Mouse (Mus musculus): ENCODE measurements around the gene Psmd1. TPM values are rescaled to one million over a fixed set of nuclear protein-coding genes. Genes with fewer than 3 reads are reported as not detected.

Psmd1 gene
- polyA plus RNA-seq, 1 experiment from 2014 or later = 191 TPM

- no peaks in the 10 kb centered on the region for H3K4me1 ChIP-seq (replicated peaks; ENCODE audit: control insufficient read depth, insufficient read depth, low read length)
- H3K4me3 ChIP-seq (replicated peaks; ENCODE audit: low read length) = no peak within 1 kb of the TSS
- no peak within 1 kb of the TSS for H3K9ac ChIP-seq (replicated peaks; ENCODE audit: low read depth, low read length)
- no peaks in the 10 kb centered on the region for H3K9me3 ChIP-seq (ENCODE audit: control insufficient read depth, low read length)
- no peak within 1 kb of the TSS for H3K4me2 ChIP-seq (ENCODE audit: low read length)
- H3K27me3 ChIP-seq (replicated peaks; ENCODE audit: control insufficient read depth, insufficient read depth, low read length) = no peaks in the 10 kb centered on the region
- H3K27ac ChIP-seq (ENCODE audit: low read length) = no peak within 1 kb of the TSS
- peaks cover 31% of the 10 kb centered on the region for H3K36me3 ChIP-seq (ENCODE audit: control insufficient read depth, insufficient read depth)
- 93% methylated on average over 4 of the region's 4 CpGs for WGBS
- no peak for ATAC-seq
Measured at GRCm38 (mm10) chr1:86133337-86133736, 69.2 kb downstream of the Psmd1 start, which contains the start of gene Gm21972. Gene Gm21972 (plus strand): TSS chr1:86133637.

GRCm38 (mm10) chr1:86135315-86135714, 71.1 kb downstream of the Psmd1 start:
- Histone ChIP-seq H3K27me3 (replicated peaks; ENCODE audit: control insufficient read depth, insufficient read depth, low read length) (no peaks in the 10 kb centered on the region), H3K27ac (ENCODE audit: low read length) (no peak overlapping the region), H3K36me3 (ENCODE audit: control insufficient read depth, insufficient read depth) (peaks cover 22% of the 10 kb centered on the region), H3K4me3 (replicated peaks; ENCODE audit: low read length) (no peak overlapping the region), H3K4me1 (replicated peaks; ENCODE audit: control insufficient read depth, insufficient read depth, low read length) (no peaks in the 10 kb centered on the region), H3K9ac (replicated peaks; ENCODE audit: low read depth, low read length) (no peak overlapping the region), H3K4me2 (ENCODE audit: low read length) (no peak overlapping the region), H3K9me3 (ENCODE audit: control insufficient read depth, low read length) (no peaks in the 10 kb centered on the region)
- WGBS = 90% methylated on average over 6 of the region's 6 CpGs
- no peak for ATAC-seq

- 90% methylated on average over 3 of the region's 3 CpGs for WGBS
- Histone ChIP-seq H3K4me3 (replicated peaks; ENCODE audit: low read length) (no peak overlapping the region), H3K9ac (replicated peaks; ENCODE audit: low read depth, low read length) (no peak overlapping the region), H3K36me3 (ENCODE audit: control insufficient read depth, insufficient read depth) (peaks cover 12% of the 10 kb centered on the region), H3K27me3 (replicated peaks; ENCODE audit: control insufficient read depth, insufficient read depth, low read length) (no peaks in the 10 kb centered on the region), H3K4me1 (replicated peaks; ENCODE audit: control insufficient read depth, insufficient read depth, low read length) (no peaks in the 10 kb centered on the region), H3K4me2 (ENCODE audit: low read length) (no peak overlapping the region), H3K9me3 (ENCODE audit: control insufficient read depth, low read length) (no peaks in the 10 kb centered on the region), H3K27ac (ENCODE audit: low read length) (no peak overlapping the region)
- no peak for ATAC-seq
Measured at GRCm38 (mm10) chr1:86141081-86141480, 76.9 kb downstream of the Psmd1 start.

- Histone ChIP-seq H3K36me3 (ENCODE audit: control insufficient read depth, insufficient read depth) (peaks cover 4% of the 10 kb centered on the region; the same call in 1 of the 2 replicates), H3K4me2 (ENCODE audit: low read length) (no peak overlapping the region), H3K27ac (ENCODE audit: low read length) (no peak overlapping the region), H3K27me3 (replicated peaks; ENCODE audit: control insufficient read depth, insufficient read depth, low read length) (no peaks in the 10 kb centered on the region), H3K4me3 (replicated peaks; ENCODE audit: low read length) (no peak overlapping the region), H3K9me3 (ENCODE audit: control insufficient read depth, low read length) (no peaks in the 10 kb centered on the region), H3K9ac (replicated peaks; ENCODE audit: low read depth, low read length) (no peak overlapping the region), H3K4me1 (replicated peaks; ENCODE audit: control insufficient read depth, insufficient read depth, low read length) (no peaks in the 10 kb centered on the region)
- ATAC-seq = no peak
- 88% methylated on average over 4 of the region's 4 CpGs for WGBS
Measured at GRCm38 (mm10) chr1:86143165-86143564, 79.0 kb downstream of the Psmd1 start.

GRCm38 (mm10) chr1:86144001-86144944, 80.1 kb downstream of the Psmd1 start:
- no peaks in the 10 kb centered on the region for H3K27me3 ChIP-seq (replicated peaks; ENCODE audit: control insufficient read depth, insufficient read depth, low read length)
- no peak overlapping the region for H3K4me3 ChIP-seq (replicated peaks; ENCODE audit: low read length)
- peaks cover 4% of the 10 kb centered on the region; the same call in 1 of the 2 replicates for H3K36me3 ChIP-seq (ENCODE audit: control insufficient read depth, insufficient read depth)
- H3K4me2 ChIP-seq (ENCODE audit: low read length) = no peak overlapping the region
- H3K27ac ChIP-seq (ENCODE audit: low read length) = no peak overlapping the region
- H3K9me3 ChIP-seq (ENCODE audit: control insufficient read depth, low read length) = no peaks in the 10 kb centered on the region
- H3K4me1 ChIP-seq (replicated peaks; ENCODE audit: control insufficient read depth, insufficient read depth, low read length) = no peaks in the 10 kb centered on the region
- no peak for ATAC-seq
- 76% methylated on average over 21 of the region's 21 CpGs for WGBS
- no peak overlapping the region for H3K9ac ChIP-seq (replicated peaks; ENCODE audit: low read depth, low read length)

- WGBS = 86% methylated on average over 5 of the region's 5 CpGs
- no peak overlapping the region for H3K4me3 ChIP-seq (replicated peaks; ENCODE audit: low read length)
- ATAC-seq = no peak
- no peak overlapping the region for H3K4me2 ChIP-seq (ENCODE audit: low read length)
- H3K27me3 ChIP-seq (replicated peaks; ENCODE audit: control insufficient read depth, insufficient read depth, low read length) = no peaks in the 10 kb centered on the region
- no peak overlapping the region for H3K9ac ChIP-seq (replicated peaks; ENCODE audit: low read depth, low read length)
- no peak overlapping the region for H3K27ac ChIP-seq (ENCODE audit: low read length)
- H3K9me3 ChIP-seq (ENCODE audit: control insufficient read depth, low read length) = no peaks in the 10 kb centered on the region
- no peaks in the 10 kb centered on the region for H3K4me1 ChIP-seq (replicated peaks; ENCODE audit: control insufficient read depth, insufficient read depth, low read length)
- H3K36me3 ChIP-seq (ENCODE audit: control insufficient read depth, insufficient read depth) = no peaks in the 10 kb centered on the region; the same call in 1 of the 2 replicates
Measured at GRCm38 (mm10) chr1:86146293-86146692, 82.1 kb downstream of the Psmd1 start.

GRCm38 (mm10) chr1:86147557-86147956, 83.4 kb downstream of the Psmd1 start:
- WGBS = 85% methylated on average over 5 of the region's 5 CpGs
- no peaks in the 10 kb centered on the region for H3K9me3 ChIP-seq (ENCODE audit: control insufficient read depth, low read length)
- H3K27ac ChIP-seq (ENCODE audit: low read length) = no peak overlapping the region
- H3K4me1 ChIP-seq (replicated peaks; ENCODE audit: control insufficient read depth, insufficient read depth, low read length) = no peaks in the 10 kb centered on the region
- H3K4me3 ChIP-seq (replicated peaks; ENCODE audit: low read length) = no peak overlapping the region
- H3K27me3 ChIP-seq (replicated peaks; ENCODE audit: control insufficient read depth, insufficient read depth, low read length) = no peaks in the 10 kb centered on the region
- no peak overlapping the region for H3K4me2 ChIP-seq (ENCODE audit: low read length)
- no peaks in the 10 kb centered on the region for H3K36me3 ChIP-seq (ENCODE audit: control insufficient read depth, insufficient read depth)
- no peak overlapping the region for H3K9ac ChIP-seq (replicated peaks; ENCODE audit: low read depth, low read length)
- no peak for ATAC-seq

- Histone ChIP-seq H3K4me1 (replicated peaks; ENCODE audit: control insufficient read depth, insufficient read depth, low read length) (no peaks in the 10 kb centered on the region), H3K9me3 (ENCODE audit: control insufficient read depth, low read length) (no peaks in the 10 kb centered on the region), H3K9ac (replicated peaks; ENCODE audit: low read depth, low read length) (no peak overlapping the region), H3K4me3 (replicated peaks; ENCODE audit: low read length) (no peak overlapping the region), H3K27ac (ENCODE audit: low read length) (no peak overlapping the region), H3K27me3 (replicated peaks; ENCODE audit: control insufficient read depth, insufficient read depth, low read length) (no peaks in the 10 kb centered on the region), H3K36me3 (ENCODE audit: control insufficient read depth, insufficient read depth) (no peaks in the 10 kb centered on the region), H3K4me2 (ENCODE audit: low read length) (no peak overlapping the region)
- 82% methylated on average over 9 of the region's 9 CpGs for WGBS
- no peak for ATAC-seq
Measured at GRCm38 (mm10) chr1:86148161-86148560, 84.0 kb downstream of the Psmd1 start.

GRCm38 (mm10) chr1:86150929-86151328, 86.7 kb downstream of the Psmd1 start:
- H3K4me2 ChIP-seq (ENCODE audit: low read length) = no peak overlapping the region
- no peak overlapping the region for H3K4me3 ChIP-seq (replicated peaks; ENCODE audit: low read length)
- WGBS = 86% methylated on average over 6 of the region's 6 CpGs
- H3K36me3 ChIP-seq (ENCODE audit: control insufficient read depth, insufficient read depth) = no peaks in the 10 kb centered on the region
- no peak overlapping the region for H3K27ac ChIP-seq (ENCODE audit: low read length)
- no peaks in the 10 kb centered on the region for H3K27me3 ChIP-seq (replicated peaks; ENCODE audit: control insufficient read depth, insufficient read depth, low read length)
- ATAC-seq = no peak
- H3K9me3 ChIP-seq (ENCODE audit: control insufficient read depth, low read length) = no peaks in the 10 kb centered on the region
- H3K9ac ChIP-seq (replicated peaks; ENCODE audit: low read depth, low read length) = no peak overlapping the region
- peaks cover 13% of the 10 kb centered on the region for H3K4me1 ChIP-seq (replicated peaks; ENCODE audit: control insufficient read depth, insufficient read depth, low read length)
